Mouse (Mus musculus) myocyte (in vitro differentiated cells): ENCODE measurements at regions not wholly inside any gene's neighbourhood (a gene's known extent, or its start where the extent isn't known, plus 50 kb on each side); places are given as distances from the start of the nearest gene placed in this dataset.

ENCODE experiments used
- H3K27me3 ChIP-seq: one replicate; pipeline ENCODE4 v1.6.1; 2011; ENCODE audit not compliant: control insufficient read depth, insufficient read depth, insufficient read length
- H3K36me3 ChIP-seq: one replicate; pipeline ENCODE4 v1.6.1; 2011; ENCODE audit not compliant: control insufficient read depth, insufficient read depth
- H3K4me2 ChIP-seq: one replicate; pipeline ENCODE4 v1.6.1; 2011; ENCODE audit warnings: low read depth, control low read depth
- H3K4me3 ChIP-seq: one replicate; pipeline ENCODE4 v1.5.1; 2011; ENCODE audit warnings: mild to moderate bottlenecking, control low read depth, moderate library complexity
- H3K79me2 ChIP-seq: one replicate; pipeline ENCODE4 v1.6.1; 2011; ENCODE audit not compliant: control insufficient read depth, insufficient read depth
- H3ac ChIP-seq: one replicate; pipeline ENCODE4 v1.6.1; 2011; ENCODE audit not compliant: control insufficient read depth, insufficient read length
- CEBPB ChIP-seq: IDR thresholded peaks from 2 replicates; pipeline ENCODE4 v1.6.1; 2011; ENCODE audit warnings: mild to moderate bottlenecking, moderate library complexity; ENCODE audit not compliant: poor library complexity, insufficient read depth, severe bottlenecking
- E2F4 ChIP-seq: IDR thresholded peaks from one replicate; pipeline ENCODE4 v1.6.1; 2011; ENCODE audit warnings: mild to moderate bottlenecking, control low read depth, moderate library complexity; ENCODE audit not compliant: insufficient read depth
- MAX ChIP-seq: IDR thresholded peaks from one replicate; pipeline ENCODE4 v1.6.1; 2011; ENCODE audit warnings: low read depth, mild to moderate bottlenecking, control low read depth
- MYOD1 ChIP-seq, 3 experiments: IDR thresholded peaks; one replicate each; pipeline ENCODE4 v1.6.1; 2011; ENCODE audit warnings: control low read depth in 2 of 3, low read depth in 2 of 3, mild to moderate bottlenecking in 2 of 3, moderate library complexity in 1 of 3; ENCODE audit not compliant: insufficient read length in 2 of 3, control insufficient read depth in 1 of 3
- MYOG ChIP-seq, 3 experiments: IDR thresholded peaks; one replicate each; pipeline ENCODE4 v1.6.1; 2011; ENCODE audit warnings: control low read depth in 2 of 3, low read depth in 2 of 3, mild to moderate bottlenecking in 2 of 3; ENCODE audit not compliant: insufficient read length in 2 of 3, control insufficient read depth in 1 of 3, insufficient read depth in 1 of 3
- POLR2A ChIP-seq: IDR thresholded peaks from one replicate; pipeline ENCODE4 v1.6.1; 2011; ENCODE audit warnings: low read depth, mild to moderate bottlenecking, control low read depth, moderate library complexity; ENCODE audit not compliant: insufficient read length
- POLR2AphosphoS2 ChIP-seq: IDR thresholded peaks from one replicate; pipeline ENCODE4 v1.6.1; 2011; ENCODE audit warnings: low read depth, control low read depth; ENCODE audit not compliant: insufficient read length
- REST ChIP-seq: IDR thresholded peaks from one replicate; pipeline ENCODE4 v1.6.1; 2011; ENCODE audit warnings: mild to moderate bottlenecking, control low read depth, moderate library complexity; ENCODE audit not compliant: insufficient read depth, insufficient read length
- SRF ChIP-seq: IDR thresholded peaks from one replicate; pipeline ENCODE4 v1.6.1; 2011; ENCODE audit warnings: low read depth; ENCODE audit not compliant: control insufficient read depth, insufficient read length
- TCF12 ChIP-seq: IDR thresholded peaks from one replicate; pipeline ENCODE4 v1.6.1; 2011; ENCODE audit warnings: mild to moderate bottlenecking, control low read depth; ENCODE audit not compliant: poor library complexity, insufficient read depth, severe bottlenecking
- TCF3 ChIP-seq: IDR thresholded peaks from one replicate; pipeline ENCODE4 v1.6.1; 2011; ENCODE audit warnings: low read depth, control low read depth; ENCODE audit not compliant: insufficient read length
- USF1 ChIP-seq: IDR thresholded peaks from one replicate; pipeline ENCODE4 v1.6.1; 2011; ENCODE audit warnings: low read depth, mild to moderate bottlenecking, control low read depth, moderate library complexity

GRCm38 (mm10) chr9:92879812-92880211, 337.8 kb downstream of the Plod2 start:
- H3K4me2 ChIP-seq: no peak overlapping the region
- H3K36me3 ChIP-seq: no peaks in the 10 kb centered on the region
- H3ac ChIP-seq: no peak overlapping the region
- no peak for TF ChIP-seq MAX
- TF ChIP-seq TCF3: no peak
- no peak for TF ChIP-seq MYOG (IDR thresholded peaks at IDR 0.05; ENCODE audit: control insufficient read depth in 1 of 3, insufficient read depth in 1 of 3, insufficient read length in 2 of 3, low read depth in 2 of 3)
- no peak for TF ChIP-seq TCF12
- no peak for TF ChIP-seq POLR2A
- no peak for TF ChIP-seq REST
- TF ChIP-seq CEBPB: no peak
- no peak for TF ChIP-seq USF1
- no peak for TF ChIP-seq MYOD1 (IDR thresholded peaks at IDR 0.05; ENCODE audit: control insufficient read depth in 1 of 3, insufficient read length in 2 of 3, low read depth in 2 of 3)
- TF ChIP-seq E2F4: no peak
- TF ChIP-seq POLR2AphosphoS2: no peak
- no peak for TF ChIP-seq SRF
- H3K27me3 ChIP-seq: no peaks in the 10 kb centered on the region
- H3K79me2 ChIP-seq: no peaks in the 10 kb centered on the region
- no peak overlapping the region for H3K4me3 ChIP-seq

- no peaks in the 10 kb centered on the region for H3K79me2 ChIP-seq
- no peak overlapping the region for H3ac ChIP-seq
- no peak overlapping the region for H3K4me3 ChIP-seq
- TF ChIP-seq E2F4: no peak
- no peak for TF ChIP-seq REST
- no peak for TF ChIP-seq POLR2AphosphoS2
- TF ChIP-seq POLR2A: no peak
- TF ChIP-seq TCF3: no peak
- TF ChIP-seq TCF12: no peak
- no peak for TF ChIP-seq MYOG (IDR thresholded peaks at IDR 0.05; ENCODE audit: control insufficient read depth in 1 of 3, insufficient read depth in 1 of 3, insufficient read length in 2 of 3, low read depth in 2 of 3)
- no peak for TF ChIP-seq USF1
- H3K4me2 ChIP-seq: no peak overlapping the region
- no peaks in the 10 kb centered on the region for H3K27me3 ChIP-seq
- H3K36me3 ChIP-seq: no peaks in the 10 kb centered on the region
These were observed 340.3 kb downstream of the Plod2 start for GRCm38 (mm10) chr9:92882251-92882832.

DNA sequence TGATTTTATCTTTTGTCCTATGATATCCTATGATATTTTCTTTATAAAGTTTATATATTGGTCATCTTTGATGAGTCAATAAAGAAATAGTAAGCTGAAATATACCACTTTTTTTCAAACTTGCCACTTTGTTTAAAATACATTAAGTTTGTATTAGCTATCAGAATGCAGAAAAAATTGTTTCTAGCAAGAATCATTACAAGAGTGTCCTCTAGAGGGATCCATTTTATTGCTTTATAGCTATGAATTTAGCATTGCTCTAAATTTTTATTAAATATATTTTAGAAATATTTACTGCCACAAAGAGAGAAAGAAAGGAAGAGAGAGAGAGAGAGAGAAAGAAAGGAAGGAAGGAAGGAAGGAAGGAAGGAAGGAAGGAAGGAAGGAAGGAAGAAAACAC, 348.0 kb downstream of the Plod2 start:
- no peak overlapping the region for H3K4me3 ChIP-seq
- no peak overlapping the region for H3ac ChIP-seq
- TF ChIP-seq POLR2AphosphoS2: no peak
- TF ChIP-seq REST: no peak
- TF ChIP-seq USF1: no peak
- no peak for TF ChIP-seq TCF3
- TF ChIP-seq MYOG (IDR thresholded peaks at IDR 0.05; ENCODE audit: control insufficient read depth in 1 of 3, insufficient read depth in 1 of 3, insufficient read length in 2 of 3, low read depth in 2 of 3): no peak
- no peak for TF ChIP-seq SRF
- TF ChIP-seq E2F4: no peak
- no peak for TF ChIP-seq POLR2A
- TF ChIP-seq MYOD1 (IDR thresholded peaks at IDR 0.05; ENCODE audit: control insufficient read depth in 1 of 3, insufficient read length in 2 of 3, low read depth in 2 of 3): no peak
- no peak for TF ChIP-seq MAX
- no peak for TF ChIP-seq CEBPB
- TF ChIP-seq TCF12: no peak
- H3K36me3 ChIP-seq: no peaks in the 10 kb centered on the region
- H3K79me2 ChIP-seq: no peaks in the 10 kb centered on the region
- H3K4me2 ChIP-seq: no peak overlapping the region
- H3K27me3 ChIP-seq: no peaks in the 10 kb centered on the region

GRCm38 (mm10) chr9:92899733-92900132, 357.7 kb downstream of the Plod2 start:
- TF ChIP-seq MYOD1 (IDR thresholded peaks at IDR 0.05; ENCODE audit: control insufficient read depth in 1 of 3, insufficient read length in 2 of 3, low read depth in 2 of 3): no peak
- TF ChIP-seq REST: no peak
- no peak for TF ChIP-seq USF1
- TF ChIP-seq TCF12: no peak
- no peak for TF ChIP-seq POLR2A
- no peak for TF ChIP-seq SRF
- TF ChIP-seq TCF3: no peak
- no peak for TF ChIP-seq E2F4
- no peak for TF ChIP-seq MAX
- TF ChIP-seq CEBPB: no peak
- no peak for TF ChIP-seq POLR2AphosphoS2
- TF ChIP-seq MYOG (IDR thresholded peaks at IDR 0.05; ENCODE audit: control insufficient read depth in 1 of 3, insufficient read depth in 1 of 3, insufficient read length in 2 of 3, low read depth in 2 of 3): no peak

More at GRCm38 (mm10) chr9:92899733-92900132, 357.7 kb downstream of the Plod2 start:
- H3ac ChIP-seq: no peak overlapping the region
- no peak overlapping the region for H3K4me2 ChIP-seq
- H3K36me3 ChIP-seq: no peaks in the 10 kb centered on the region
- H3K79me2 ChIP-seq: no peaks in the 10 kb centered on the region
- no peak overlapping the region for H3K4me3 ChIP-seq
- no peaks in the 10 kb centered on the region for H3K27me3 ChIP-seq
